Mouse (Mus musculus) MEL (cell line): ENCODE measurements around the gene Ces2c.

Experiments used
- BHLHE40 ChIP-seq: IDR thresholded peaks from 2 replicates; pipeline ENCODE4 v1.6.1; 2012; ENCODE audit warnings: low read depth, mild to moderate bottlenecking, inconsistent platforms, low read length, improper control_type of control experiment, borderline replicate concordance
- CHD2 ChIP-seq: IDR thresholded peaks from 2 replicates; pipeline ENCODE4 v1.6.1; 2011; ENCODE audit warnings: low read length, improper control_type of control experiment
- CTCF ChIP-seq, 3 experiments: IDR thresholded peaks in 2 of 3; conservative IDR thresholded peaks in 1 of 3; 2 replicates each; pipeline ENCODE4 v1.5.1; 2011 to 2012; ENCODE audit warnings: low read length in 3 of 3, low read depth in 2 of 3, mild to moderate bottlenecking in 2 of 3, improper control_type of control experiment in 1 of 3, inconsistent platforms in 1 of 3, mixed read lengths in 1 of 3, moderate library complexity in 1 of 3; ENCODE audit not compliant: control insufficient read depth in 1 of 3, insufficient read depth in 1 of 3, poor library complexity in 1 of 3, severe bottlenecking in 1 of 3
- GATA1 ChIP-seq: IDR thresholded peaks from 2 replicates; pipeline ENCODE4 v1.6.1; 2011; ENCODE audit warnings: low read depth, low read length, improper control_type of control experiment
- HCFC1 ChIP-seq: IDR thresholded peaks from 2 replicates; pipeline ENCODE4 v1.6.1; 2012; ENCODE audit warnings: low read depth, mild to moderate bottlenecking, inconsistent platforms, low read length, improper control_type of control experiment, moderate library complexity
- KAT2A ChIP-seq: conservative IDR thresholded peaks from 2 replicates; pipeline ENCODE4 v1.6.1; 2012; ENCODE audit warnings: low read depth, low read length, improper control_type of control experiment, inconsistent platforms
- MAFK ChIP-seq: IDR thresholded peaks from 2 replicates; pipeline ENCODE4 v1.6.1; 2011; ENCODE audit warnings: low read depth, mild to moderate bottlenecking, low read length, improper control_type of control experiment, borderline replicate concordance
- MYC ChIP-seq: IDR thresholded peaks from 2 replicates; pipeline ENCODE4 v1.6.1; 2011; ENCODE audit warnings: low read depth, mild to moderate bottlenecking, low read length, improper control_type of control experiment, moderate library complexity
- POLR2A ChIP-seq, 2 experiments: IDR thresholded peaks; 2 replicates each; pipeline ENCODE4 v1.6.1; 2011 to 2012; ENCODE audit warnings: low read length in 2 of 2, mild to moderate bottlenecking in 2 of 2, control low read depth in 1 of 2, improper control_type of control experiment in 1 of 2, low read depth in 1 of 2, moderate library complexity in 1 of 2; ENCODE audit not compliant: control insufficient read depth in 1 of 2, insufficient read depth in 1 of 2, poor library complexity in 1 of 2
- SIN3A ChIP-seq: IDR thresholded peaks from 2 replicates; pipeline ENCODE4 v1.6.1; 2012; ENCODE audit warnings: low read length, improper control_type of control experiment, inconsistent platforms
- TAL1 ChIP-seq: IDR thresholded peaks from 2 replicates; pipeline ENCODE4 v1.6.1; 2012; ENCODE audit warnings: mild to moderate bottlenecking, inconsistent platforms, low read length, moderate library complexity, mixed read lengths
- TBP ChIP-seq: IDR thresholded peaks from 2 replicates; pipeline ENCODE4 v1.8.0; 2011; ENCODE audit warnings: low read depth, low read length, improper control_type of control experiment
- TCF12 ChIP-seq: IDR thresholded peaks from 2 replicates; pipeline ENCODE4 v1.6.1; 2014; ENCODE audit warnings: low read depth, mild to moderate bottlenecking, inconsistent platforms, low read length, improper control_type of control experiment, moderate library complexity
- ZC3H11A ChIP-seq: IDR thresholded peaks from 2 replicates; pipeline ENCODE4 v1.6.1; 2012; ENCODE audit warnings: low read depth, mild to moderate bottlenecking, inconsistent platforms, low read length, improper control_type of control experiment

- no peak for TF ChIP-seq CTCF (IDR thresholded peaks at IDR 0.05 in 2 of 3, conservative IDR thresholded peaks at IDR 0.05 in 1 of 3; ENCODE audit: control insufficient read depth in 1 of 3, insufficient read depth in 1 of 3, low read depth in 2 of 3, low read length in 3 of 3, poor library complexity in 1 of 3, severe bottlenecking in 1 of 3)
- no peak for TF ChIP-seq TBP
- TF ChIP-seq MAFK, result no peak
- TF ChIP-seq POLR2A (IDR thresholded peaks at IDR 0.05; ENCODE audit: control insufficient read depth in 1 of 2, insufficient read depth in 1 of 2, low read depth in 1 of 2, low read length in 2 of 2, poor library complexity in 1 of 2), result no peak
- TF ChIP-seq SIN3A, result no peak
- TF ChIP-seq BHLHE40, result no peak
- TF ChIP-seq HCFC1, result no peak
- TF ChIP-seq MYC, result no peak
- no peak for TF ChIP-seq TAL1
- TF ChIP-seq TCF12, result no peak
- no peak for TF ChIP-seq GATA1
- no peak for TF ChIP-seq CHD2
- no peak for TF ChIP-seq ZC3H11A
- no peak for TF ChIP-seq KAT2A
Measured at GRCm38 (mm10) chr8:104809436-104809835, 37.4 kb upstream of the Ces2c start.
